Mouse (Mus musculus): ENCODE data around the gene Gm9821. TPM values are rescaled to one million over a fixed set of nuclear protein-coding genes. Genes with fewer than 3 reads are reported as not detected.

Gm9821 gene
- total and polyA plus RNA-seq, 3 experiments = 1.2 to 22.7 TPM; not detected in 1

DNA sequence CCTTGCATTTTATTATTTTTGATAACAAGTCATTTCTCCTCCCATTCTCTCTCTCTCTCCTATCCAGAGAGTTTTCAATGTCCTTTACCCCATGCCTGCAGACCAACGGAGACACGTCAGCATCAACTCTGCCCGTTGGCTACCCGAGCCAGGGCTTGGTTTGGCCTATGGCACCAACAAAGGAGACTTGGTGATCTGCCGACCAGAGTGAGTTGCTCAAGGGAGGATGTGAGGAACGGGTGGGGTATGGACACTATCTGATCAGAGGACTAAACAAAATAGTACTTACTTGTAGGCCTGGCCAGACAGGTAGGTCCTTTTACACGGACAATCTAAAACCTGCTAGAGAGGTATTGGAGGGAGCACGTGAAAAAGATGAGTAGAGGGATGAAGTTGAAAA lies 45.1 kb upstream of the Gm9821 start:
- no peak overlapping the region for H3K4me3 ChIP-seq (ENCODE audit: control insufficient read depth in 1 of 2, insufficient read depth in 1 of 2, low read depth in 2 of 2, low read length in 2 of 2)
- H3K79me2 ChIP-seq (ENCODE audit: control insufficient read depth, insufficient read depth, low read length, poor library complexity) = no peaks in the 10 kb centered on the region
- peaks cover 0 to 11% of the 10 kb centered on the region in 2 experiments; a peak in 2 of 4 replicates for H3K36me3 ChIP-seq (ENCODE audit: control insufficient read depth in 1 of 2, insufficient read depth in 2 of 2, low read length in 2 of 2)
- TF ChIP-seq NELFE (IDR thresholded peaks at IDR 0.05; ENCODE audit: low read depth, low read length) (no peak), GATA1 (IDR thresholded peaks at IDR 0.05; ENCODE audit: low read depth, low read length) (no peak), KAT2A (conservative IDR thresholded peaks at IDR 0.05; ENCODE audit: low read depth, low read length) (no peak), SMC3 (IDR thresholded peaks at IDR 0.05; ENCODE audit: low read depth, low read length) (no peak)
- no peaks in the 10 kb centered on the region for H3K27me3 ChIP-seq (ENCODE audit: control insufficient read depth in 1 of 2, insufficient read depth in 2 of 2, low read length in 2 of 2)
- no peak overlapping the region for H3K27ac ChIP-seq (ENCODE audit: control insufficient read depth, low read depth, low read length)
- H3K4me1 ChIP-seq (ENCODE audit: control insufficient read depth in 1 of 2, insufficient read depth in 2 of 2, low read length in 2 of 2) = no peaks in the 10 kb centered on the region
- no peak for DNase-seq (ENCODE audit: low read depth, low spot score)
- no peaks in the 10 kb centered on the region for H3K9me3 ChIP-seq (replicated peaks; ENCODE audit: insufficient read depth, low read length)
- H3K9ac ChIP-seq (ENCODE audit: control insufficient read depth, low read depth, low read length, poor library complexity, severe bottlenecking) = no peak overlapping the region

DNA sequence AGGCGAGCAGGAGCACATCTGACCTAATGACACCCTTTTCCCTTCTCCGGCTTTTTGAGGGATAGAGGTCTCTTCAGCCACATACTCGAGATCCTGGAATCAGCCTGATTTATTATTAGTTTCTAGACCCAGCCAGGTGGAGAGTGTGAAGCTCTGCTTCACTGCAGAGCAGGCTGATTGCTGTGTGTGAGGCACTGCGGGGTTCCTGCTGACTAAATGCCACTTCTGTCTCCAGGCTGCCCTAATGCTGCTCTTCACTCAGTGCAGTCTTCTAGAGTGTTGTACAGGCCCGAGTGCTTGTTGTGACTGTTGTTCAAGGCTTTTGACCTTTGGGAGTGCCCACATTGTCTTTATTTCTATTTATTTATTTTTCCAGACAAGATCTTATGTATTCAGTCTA lies 43.2 kb upstream of the Gm9821 start:
- Histone ChIP-seq H3K27ac (ENCODE audit: control insufficient read depth, low read depth, low read length) (no peak overlapping the region), H3K27me3 (ENCODE audit: control insufficient read depth in 1 of 2, insufficient read depth in 2 of 2, low read length in 2 of 2) (no peaks in the 10 kb centered on the region), H3K9me3 (replicated peaks; ENCODE audit: insufficient read depth, low read length) (no peaks in the 10 kb centered on the region), H3K4me3 (ENCODE audit: control insufficient read depth in 1 of 2, insufficient read depth in 1 of 2, low read depth in 2 of 2, low read length in 2 of 2) (no peak overlapping the region), H3K36me3 (ENCODE audit: control insufficient read depth in 1 of 2, insufficient read depth in 2 of 2, low read length in 2 of 2) (peaks cover 0 to 11% of the 10 kb centered on the region in 2 experiments; a peak in 2 of 4 replicates), H3K9ac (ENCODE audit: control insufficient read depth, low read depth, low read length, poor library complexity, severe bottlenecking) (no peak overlapping the region), H3K79me2 (ENCODE audit: control insufficient read depth, insufficient read depth, low read length, poor library complexity) (no peaks in the 10 kb centered on the region), H3K4me1 (ENCODE audit: control insufficient read depth in 1 of 2, insufficient read depth in 2 of 2, low read length in 2 of 2) (no peaks in the 10 kb centered on the region)
- no peak for DNase-seq (ENCODE audit: low read depth, low spot score)
- TF ChIP-seq NELFE (IDR thresholded peaks at IDR 0.05; ENCODE audit: low read depth, low read length) = no peak
- TF ChIP-seq MAZ (IDR thresholded peaks at IDR 0.05; ENCODE audit: low read depth, low read length) = no peak
- TF ChIP-seq CHD2 (IDR thresholded peaks at IDR 0.05; ENCODE audit: low read length) = no peak
- TF ChIP-seq RCOR1 (IDR thresholded peaks at IDR 0.05; ENCODE audit: low read depth, low read length) = no peak
- no peak for TF ChIP-seq CTCF (IDR thresholded peaks at IDR 0.05 in 2 of 3, conservative IDR thresholded peaks at IDR 0.05 in 1 of 3; ENCODE audit: control insufficient read depth in 1 of 3, insufficient read depth in 1 of 3, low read depth in 2 of 3, low read length in 3 of 3, poor library complexity in 1 of 3, severe bottlenecking in 1 of 3)
- TF ChIP-seq POLR2A (IDR thresholded peaks at IDR 0.05; ENCODE audit: control insufficient read depth in 1 of 2, insufficient read depth in 1 of 2, low read depth in 1 of 2, low read length in 2 of 2, poor library complexity in 1 of 2) = no peak
- no peak for TF ChIP-seq ZKSCAN1 (IDR thresholded peaks at IDR 0.05; ENCODE audit: low read depth, low read length)
- no peak for TF ChIP-seq SIN3A (IDR thresholded peaks at IDR 0.05; ENCODE audit: low read length)
- TF ChIP-seq JUND (IDR thresholded peaks at IDR 0.05; ENCODE audit: low read depth, low read length) = no peak

- no peak overlapping the region for H3K4me3 ChIP-seq (ENCODE audit: control insufficient read depth in 1 of 2, insufficient read depth in 1 of 2, low read depth in 2 of 2, low read length in 2 of 2)
- peaks cover 0 to 9% of the 10 kb centered on the region in 2 experiments; a peak in 2 of 4 replicates for H3K36me3 ChIP-seq (ENCODE audit: control insufficient read depth in 1 of 2, insufficient read depth in 2 of 2, low read length in 2 of 2)
- TF ChIP-seq MAFK (IDR thresholded peaks at IDR 0.05; ENCODE audit: borderline replicate concordance, low read depth, low read length) (no peak), MXI1 (IDR thresholded peaks at IDR 0.05; ENCODE audit: low read depth, low read length) (no peak), ZKSCAN1 (IDR thresholded peaks at IDR 0.05; ENCODE audit: low read depth, low read length) (no peak), TBP (IDR thresholded peaks at IDR 0.05; ENCODE audit: low read depth, low read length) (no peak), RCOR1 (IDR thresholded peaks at IDR 0.05; ENCODE audit: low read depth, low read length) (no peak), MEF2A (IDR thresholded peaks at IDR 0.05; ENCODE audit: extremely low read depth, insufficient replicate concordance, low read depth, low read length, poor library complexity, severe bottlenecking) (no peak), BHLHE40 (IDR thresholded peaks at IDR 0.05; ENCODE audit: borderline replicate concordance, low read depth, low read length) (no peak), KAT2A (conservative IDR thresholded peaks at IDR 0.05; ENCODE audit: low read depth, low read length) (no peak)
- H3K4me1 ChIP-seq (ENCODE audit: control insufficient read depth in 1 of 2, insufficient read depth in 2 of 2, low read length in 2 of 2) = no peaks in the 10 kb centered on the region
- H3K27ac ChIP-seq (ENCODE audit: control insufficient read depth, low read depth, low read length) = no peak overlapping the region
- no peak for DNase-seq (ENCODE audit: low read depth, low spot score)
- H3K27me3 ChIP-seq (ENCODE audit: control insufficient read depth in 1 of 2, insufficient read depth in 2 of 2, low read length in 2 of 2) = no peaks in the 10 kb centered on the region
- no peaks in the 10 kb centered on the region for H3K9me3 ChIP-seq (replicated peaks; ENCODE audit: insufficient read depth, low read length)
- H3K9ac ChIP-seq (ENCODE audit: control insufficient read depth, low read depth, low read length, poor library complexity, severe bottlenecking) = no peak overlapping the region
- no peaks in the 10 kb centered on the region for H3K79me2 ChIP-seq (ENCODE audit: control insufficient read depth, insufficient read depth, low read length, poor library complexity)
Measured at GRCm38 (mm10) chr2:91903171-91903925, 42.2 kb upstream of the Gm9821 start.

Measured in MEL (cell line).